Mouse (Mus musculus) spleen, adult 2 months (tissue): ENCODE data around the gene Rangrf.

ENCODE experiments used
- CTCF ChIP-seq: fragments of 200-500 bp; IDR thresholded peaks from 2 replicates; pipeline ENCODE4 v1.5.1; 2011; ENCODE audit warnings: mild to moderate bottlenecking, inconsistent platforms; ENCODE audit not compliant: insufficient read depth, insufficient read length, insufficient replicate concordance; ENCODE audit errors: extremely low read depth
- POLR2A ChIP-seq: fragments of 200-500 bp; IDR thresholded peaks from 2 replicates; pipeline ENCODE4 v1.6.1; 2011; ENCODE audit warnings: low read depth, low read length, inconsistent platforms

- TF ChIP-seq CTCF (no peak), POLR2A (no peak)
These were observed 13.4 kb downstream of the Rangrf start for GRCm38 (mm10) chr11:68961596-68961995.
